Mouse (Mus musculus) ES-E14 (cell line): ENCODE measurements at regions not wholly inside any gene's neighbourhood (a gene's known extent, or its start where the extent isn't known, plus 50 kb on each side); places are given as distances from the start of the nearest gene placed in this dataset.

Experiments
- DNase-seq: peaks from one replicate; pipeline ENCODE4 v3.0.0-alpha.2; 2013; ENCODE audit warnings: low read depth, low spot score
- H3K27ac ChIP-seq: 2 replicates; pipeline ENCODE4 v1.5.1; 2012; ENCODE audit warnings: low read depth, mild to moderate bottlenecking, low read length, moderate library complexity, mixed read lengths; ENCODE audit not compliant: poor library complexity, insufficient read depth, severe bottlenecking
- H3K36me3 ChIP-seq: 2 replicates; pipeline ENCODE4 v1.6.1; 2012; ENCODE audit warnings: mild to moderate bottlenecking, low read length, moderate library complexity, mixed read lengths; ENCODE audit not compliant: control insufficient read depth, poor library complexity, insufficient read depth, severe bottlenecking
- H3K4me1 ChIP-seq, 2 experiments: fragments of 150-350 bp in 1 of 2; sonication (generic) in 1 of 2; 2 replicates each; pipeline ENCODE4 v1.6.1; 2012; ENCODE audit warnings: low read length in 2 of 2, mild to moderate bottlenecking in 1 of 2, mixed read lengths in 1 of 2; ENCODE audit not compliant: control insufficient read depth in 2 of 2, insufficient read depth in 2 of 2, poor library complexity in 1 of 2
- H3K4me3 ChIP-seq, 2 experiments: fragments of 150-350 bp in 1 of 2; sonication (generic) in 1 of 2; 2 replicates each; pipeline ENCODE4 v1.5.1; 2012; ENCODE audit warnings: low read length in 2 of 2, low read depth in 1 of 2, mild to moderate bottlenecking in 1 of 2, mixed read lengths in 1 of 2; ENCODE audit not compliant: insufficient read depth in 1 of 2, poor library complexity in 1 of 2, severe bottlenecking in 1 of 2
- H3K9ac ChIP-seq: 2 replicates; pipeline ENCODE4 v1.6.1; 2012; ENCODE audit warnings: low read depth, mild to moderate bottlenecking, low read length, mixed read lengths; ENCODE audit not compliant: poor library complexity, insufficient read depth, severe bottlenecking
- H3K9me3 ChIP-seq: fragments of 150-350 bp; sonication (generic); 2 replicates; pipeline ENCODE4 v1.6.1; 2012; ENCODE audit warnings: low read depth, mild to moderate bottlenecking, low read length; ENCODE audit not compliant: control insufficient read depth, insufficient read depth
- CHD2 ChIP-seq: IDR thresholded peaks from 2 replicates; pipeline ENCODE4 v1.6.1; 2014; ENCODE audit warnings: mild to moderate bottlenecking, low read depth, low read length, inconsistent platforms
- HCFC1 ChIP-seq: IDR thresholded peaks from 2 replicates; pipeline ENCODE4 v1.6.1; 2012; ENCODE audit warnings: low read length, inconsistent platforms, borderline replicate concordance; ENCODE audit not compliant: insufficient read depth
- MAFK ChIP-seq: IDR thresholded peaks from 2 replicates; pipeline ENCODE4 v1.6.1; 2014; ENCODE audit warnings: mild to moderate bottlenecking, low read depth, low read length, inconsistent platforms; ENCODE audit not compliant: insufficient read depth
- ZC3H11A ChIP-seq: IDR thresholded peaks from 2 replicates; pipeline ENCODE4 v1.6.1; 2012; ENCODE audit warnings: low read depth, mild to moderate bottlenecking, inconsistent platforms, low read length, borderline replicate concordance
- ZNF384 ChIP-seq: IDR thresholded peaks from 2 replicates; pipeline ENCODE4 v1.6.1; 2012; ENCODE audit warnings: low read depth, low read length, inconsistent platforms
- in situ Hi-C, 2 experiments: fragments of 600-800 bp; cut with MboI; formaldehyde crosslinking; loops; one replicate each; pipeline ENCODE4 v1.15.1; 2025; ENCODE audit warnings: low sequenced_read_pairs in 2 of 2, inconsistent platforms in 1 of 2; ENCODE audit not compliant: unreplicated experiment in 2 of 2

DNA sequence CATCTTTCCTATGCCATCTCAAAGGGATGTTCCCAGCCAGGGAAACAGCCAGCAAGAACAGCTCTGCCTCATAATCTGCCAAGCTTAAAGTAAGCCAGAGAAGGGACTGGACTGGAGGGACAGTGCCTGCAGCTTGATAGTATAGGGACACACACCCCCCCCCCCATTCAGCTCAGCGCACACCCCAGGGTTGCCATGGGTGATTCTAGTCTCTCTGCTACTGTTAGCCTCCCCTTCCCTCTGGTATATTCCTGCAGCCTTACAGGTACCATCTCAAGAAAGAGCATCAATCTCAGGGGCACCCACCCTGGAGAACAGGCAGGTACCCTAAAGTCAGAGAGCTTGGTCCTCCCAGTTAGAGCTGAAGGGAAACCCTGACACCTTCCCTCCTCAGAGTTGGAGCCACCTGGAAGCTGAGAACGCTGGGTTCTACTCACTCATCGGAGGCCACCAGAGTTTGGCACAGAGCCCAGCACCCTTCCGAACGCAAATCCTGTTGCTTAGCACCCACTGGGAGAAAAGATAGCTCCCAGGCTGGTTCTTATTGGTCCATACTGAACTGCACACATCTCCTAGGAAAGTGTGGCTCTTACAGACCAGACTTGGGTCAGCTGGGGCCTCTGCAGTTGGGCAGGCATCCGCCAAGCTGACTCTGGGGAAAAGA, 79.5 kb downstream of the Gm26897 start:
- Histone ChIP-seq H3K4me1 (peaks cover 2 to 5% of the 10 kb centered on the region in 2 experiments; a peak in 2 of 4 replicates), H3K4me3 (no peak overlapping the region), H3K27ac (no peak overlapping the region), H3K36me3 (no peaks in the 10 kb centered on the region), H3K9me3 (no peaks in the 10 kb centered on the region), H3K9ac (no peak overlapping the region)
- in situ Hi-C loops = no loop called here
- no peak for DNase-seq
- TF ChIP-seq ZNF384 (no peak), HCFC1 (no peak), CHD2 (no peak), ZC3H11A (no peak), MAFK (no peak)

DNA sequence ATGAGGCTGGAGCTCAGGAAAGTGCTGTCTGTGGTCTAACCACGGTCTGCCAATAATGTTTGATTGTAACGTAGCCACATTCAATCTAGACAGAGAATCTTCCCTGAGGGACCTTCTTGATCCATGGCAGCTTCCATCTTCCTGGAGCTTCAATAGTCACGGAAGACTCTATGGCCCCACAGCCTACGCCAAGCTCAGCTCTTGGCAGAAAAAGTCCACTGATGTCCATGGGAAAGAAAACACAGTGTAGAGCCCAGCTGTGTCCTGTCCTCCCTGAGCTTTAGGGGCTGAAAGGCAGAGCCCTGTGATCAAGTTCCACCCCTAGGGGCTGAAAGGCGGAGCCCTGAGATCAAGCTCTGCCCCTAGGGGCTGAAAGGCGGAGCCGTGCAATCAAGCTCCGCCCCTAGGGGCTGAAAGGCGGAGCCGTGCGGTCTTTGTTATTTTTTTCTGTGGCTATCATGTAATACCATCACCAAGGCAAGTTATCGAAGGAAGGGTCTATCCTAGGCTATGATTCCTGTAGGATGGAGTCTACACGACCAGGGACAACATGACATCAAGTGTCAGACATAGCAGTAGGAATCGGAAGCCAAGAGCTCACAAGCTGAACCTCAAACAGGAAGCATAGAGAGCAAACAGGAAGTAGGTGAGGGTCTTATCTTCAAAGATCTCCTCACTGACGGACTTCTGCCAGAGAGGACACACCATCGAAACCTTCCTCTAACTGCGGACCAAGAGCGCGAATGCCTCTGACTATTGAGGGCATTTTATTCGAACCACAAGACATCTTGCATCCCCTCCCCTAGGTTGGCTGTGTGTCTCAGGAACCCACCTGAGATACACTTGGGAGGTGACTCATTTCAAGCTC, 81.4 kb downstream of the Gm26897 start:
- Histone ChIP-seq H3K4me1 (peaks cover 2% of the 10 kb centered on the region in 2 experiments; a peak in 2 of 4 replicates), H3K9ac (no peak overlapping the region), H3K36me3 (no peaks in the 10 kb centered on the region), H3K4me3 (no peak overlapping the region), H3K27ac (no peak overlapping the region), H3K9me3 (no peaks in the 10 kb centered on the region)
- in situ Hi-C loops = no loop called here
- no peak for DNase-seq
- TF ChIP-seq MAFK = no peak
- no peak for TF ChIP-seq ZC3H11A
- TF ChIP-seq CHD2 = no peak
- TF ChIP-seq HCFC1 = no peak
- no peak for TF ChIP-seq ZNF384

DNA sequence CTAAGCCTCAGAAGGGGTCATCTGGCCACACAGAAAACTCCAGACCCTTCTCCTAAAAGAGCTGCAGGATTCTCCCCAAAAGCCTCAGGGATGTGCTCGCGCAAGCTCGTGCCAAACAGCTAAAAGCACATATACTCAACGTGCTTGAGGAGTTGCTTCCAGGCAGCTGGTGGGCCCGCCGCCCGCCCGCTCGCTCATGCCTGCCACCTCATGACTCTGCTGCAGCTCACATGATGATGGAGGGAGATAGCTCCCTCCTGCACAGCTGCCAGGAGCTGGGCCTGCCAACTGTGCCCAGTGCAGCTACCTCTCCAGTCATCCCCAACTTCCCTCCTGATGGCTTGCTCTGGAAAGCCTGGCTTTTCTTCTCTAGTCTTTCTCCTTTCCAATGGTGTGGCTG, 87.2 kb downstream of the Gm26897 start:
- Histone ChIP-seq H3K9ac (no peak overlapping the region), H3K27ac (no peak overlapping the region), H3K9me3 (no peaks in the 10 kb centered on the region), H3K4me1 (no peaks in the 10 kb centered on the region), H3K36me3 (no peaks in the 10 kb centered on the region), H3K4me3 (no peak overlapping the region)
- in situ Hi-C loops = no loop called here
- no peak for DNase-seq
- TF ChIP-seq ZNF384 = no peak
- TF ChIP-seq ZC3H11A = no peak
- TF ChIP-seq MAFK = no peak
- TF ChIP-seq HCFC1 = no peak
- TF ChIP-seq CHD2 = no peak

DNA sequence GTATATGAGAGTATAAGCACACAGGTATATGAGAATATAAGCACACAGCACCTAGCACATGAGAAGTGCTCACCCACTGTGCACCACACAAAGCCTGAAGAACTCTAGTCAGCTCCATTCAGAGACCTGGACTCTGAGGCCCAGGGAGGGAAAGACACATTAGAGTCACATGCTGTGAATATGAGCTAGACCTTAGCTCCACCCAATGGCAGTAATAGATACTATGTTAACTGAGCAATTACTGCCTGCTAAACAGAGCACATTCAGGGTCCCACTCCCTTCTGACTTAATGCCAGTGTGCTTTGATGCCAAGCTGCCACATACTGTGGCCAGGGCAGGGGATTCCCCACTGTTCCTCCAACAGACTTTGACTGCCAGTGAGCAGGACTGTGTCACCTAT, 89.2 kb downstream of the Gm26897 start:
- H3K9me3 ChIP-seq = no peaks in the 10 kb centered on the region
- H3K4me3 ChIP-seq = no peak overlapping the region
- TF ChIP-seq ZC3H11A (no peak), CHD2 (no peak), HCFC1 (no peak), MAFK (no peak), ZNF384 (no peak)
- in situ Hi-C loops = no loop called here
- no peaks in the 10 kb centered on the region for H3K36me3 ChIP-seq
- DNase-seq = no peak
- no peaks in the 10 kb centered on the region for H3K4me1 ChIP-seq
- no peak overlapping the region for H3K9ac ChIP-seq
- no peak overlapping the region for H3K27ac ChIP-seq
